Mouse (Mus musculus): Measurements from ENCODE around the gene Gpr12.

DNA sequence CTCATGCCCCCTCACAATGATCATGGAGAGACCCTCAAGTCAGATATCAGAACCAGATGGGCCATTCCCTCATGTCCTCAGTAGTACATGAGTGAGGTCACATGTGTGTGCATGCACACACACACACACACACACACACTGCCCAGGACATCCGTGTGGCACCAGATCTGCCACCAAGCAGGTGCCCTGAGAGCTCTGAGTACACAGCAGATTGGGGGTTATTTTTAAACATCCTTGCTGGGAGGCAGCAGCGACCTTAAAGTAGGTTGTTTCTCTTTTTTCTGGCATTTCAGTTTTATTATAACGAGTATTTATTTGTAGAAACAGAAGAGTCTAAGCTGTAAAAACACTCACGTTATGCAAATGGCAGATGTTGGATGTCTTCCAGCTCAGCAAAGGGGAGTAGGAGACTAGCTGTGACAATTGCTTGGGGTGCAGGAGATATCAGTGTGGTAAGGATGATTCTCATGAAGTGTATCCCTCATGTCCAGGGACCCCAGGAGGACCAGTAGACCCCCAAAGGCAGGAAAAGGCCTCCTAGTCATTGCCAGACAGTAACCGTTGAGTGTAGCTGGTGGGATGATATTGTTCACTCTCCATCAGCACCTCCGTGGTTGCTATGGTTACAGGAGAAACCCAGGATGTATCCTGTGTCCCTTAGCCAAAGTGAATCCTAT lies 40.7 kb upstream of the Gpr12 start:
- TF ChIP-seq CTCF (IDR thresholded peaks at IDR 0.05): no peak
- no peak for TF ChIP-seq EP300 (IDR thresholded peaks at IDR 0.05)
